In genomic region chr2:84051883-84052331, GRCm38 (mm10) we compare ENCODE assay signal across 12 mouse cellular contexts.
DNase-seq lines count a peak whose midpoint lies in the region; ATAC-seq and TF ChIP-seq lines count a peak whose summit lies in the region.
"Had no signal": no experiment of that assay in that cellular context is flagged by ENCODE, and none has a peak within 500 bp of the region (broad histone marks: within the 10 kb centered on the region; RNA-seq: fewer than 3 reads in every experiment).

No protein-coding gene starts in this region.

- TF ChIP-seq CTCF in intestine, postnatal 0 days (IDR thresholded peaks at IDR 0.05; ENCODE audit: low read depth) = no peak

- no peak overlapping the region for H3K4me3 ChIP-seq in intestine, embryonic 15.5 days (replicated peaks)
- no peak overlapping the region for H3K4me3 ChIP-seq in intestine, postnatal 0 days (ENCODE audit: low read depth, low read length)
- 0 out of 2 replicates have a peak overlapping the region, but pooled peaks have one; percentile 19 for H3K4me3 ChIP-seq in liver, embryonic 16.5 days (ENCODE audit: low read depth, low read length)
- H3K4me3 ChIP-seq: forebrain, embryonic 15.5 days had no signal

- H3K36me3 ChIP-seq in intestine, embryonic 15.5 days = no peaks in the 10 kb centered on the region
- no peaks in the 10 kb centered on the region for H3K36me3 ChIP-seq in intestine, postnatal 0 days (ENCODE audit: control insufficient read depth, insufficient read depth)
- no peaks in the 10 kb centered on the region for H3K36me3 ChIP-seq in liver, embryonic 16.5 days (ENCODE audit: control insufficient read depth, insufficient read depth)
- H3K36me3 ChIP-seq: forebrain, embryonic 15.5 days had no signal

- 27% methylated on average over 3 of the region's 3 CpGs for WGBS in intestine, embryonic 15.5 days
- WGBS in intestine, postnatal 0 days = 33% methylated on average over 3 of the region's 3 CpGs
- WGBS in liver, embryonic 16.5 days (ENCODE audit: insufficient replicate concordance) = 15% methylated on average over 3 of the region's 3 CpGs

- H3K4me2 ChIP-seq in intestine, embryonic 15.5 days (replicated peaks) = no peak overlapping the region
- H3K4me2 ChIP-seq in intestine, postnatal 0 days (replicated peaks; ENCODE audit: low read depth) = no peak overlapping the region
- peak overlapping the region; percentile 59 for H3K4me2 ChIP-seq in liver, embryonic 16.5 days (ENCODE audit: low read depth, low read length)
- H3K4me2 ChIP-seq: forebrain, embryonic 15.5 days had no signal

- H3K27ac ChIP-seq in intestine, embryonic 15.5 days = no peak overlapping the region
- H3K27ac ChIP-seq in intestine, postnatal 0 days (ENCODE audit: low read depth, low read length) = no peak overlapping the region
- H3K27ac ChIP-seq in liver, embryonic 16.5 days (ENCODE audit: low read length) = peak overlapping the region; percentile 98
- H3K27ac ChIP-seq: forebrain, embryonic 15.5 days had no signal

- ATAC-seq in intestine, embryonic 15.5 days = peak; percentile 80; the same call in 1 of the 2 replicates
- no peak for ATAC-seq in intestine, postnatal 0 days
- ATAC-seq in liver, embryonic 16.5 days (ENCODE audit: low read depth) = peak; percentile 97
- ATAC-seq: forebrain, embryonic 15.5 days had no signal

- H3K9ac ChIP-seq in intestine, embryonic 15.5 days = no peak overlapping the region
- no peak overlapping the region for H3K9ac ChIP-seq in intestine, postnatal 0 days (ENCODE audit: low read depth, low read length)
- peak overlapping the region; percentile 47 for H3K9ac ChIP-seq in liver, embryonic 16.5 days (ENCODE audit: low read depth, low read length)
- H3K9ac ChIP-seq: forebrain, embryonic 15.5 days had no signal

- DNase-seq in MEL-GATA-1-ER (ENCODE audit: extremely low read depth, low read depth) = peak; percentile 94
- peak; percentile 92 for DNase-seq in c-Kit-positive CD71-positive TER-119-positive erythroid progenitor cells, embryonic 14.5 days (ENCODE audit: low spot score)
- no peak for DNase-seq in adrenal gland, postnatal 36 days
- no peak for DNase-seq in thymus, postnatal 0 days (ENCODE audit: low spot score)
- DNase-seq: cerebellum, postnatal 10 days; heart, postnatal 4 days; right cerebral cortex, postnatal 25 days; thymus, postnatal 14 days had no signal

- no peaks in the 10 kb centered on the region for H3K27me3 ChIP-seq in intestine, embryonic 15.5 days (replicated peaks)
- H3K27me3 ChIP-seq in intestine, postnatal 0 days (replicated peaks; ENCODE audit: control insufficient read depth, insufficient read depth, low read length) = no peaks in the 10 kb centered on the region
- H3K27me3 ChIP-seq in liver, embryonic 16.5 days (ENCODE audit: control insufficient read depth, insufficient read depth, low read depth, low read length) = no peaks in the 10 kb centered on the region
- H3K27me3 ChIP-seq: forebrain, embryonic 15.5 days had no signal

- no peaks in the 10 kb centered on the region for H3K4me1 ChIP-seq in intestine, embryonic 15.5 days (replicated peaks)
- no peaks in the 10 kb centered on the region for H3K4me1 ChIP-seq in intestine, postnatal 0 days (replicated peaks; ENCODE audit: control insufficient read depth, insufficient read depth, low read length)
- H3K4me1 ChIP-seq in liver, embryonic 16.5 days (ENCODE audit: control insufficient read depth, low read depth, low read length) = peaks cover 18% of the 10 kb centered on the region
- H3K4me1 ChIP-seq: forebrain, embryonic 15.5 days had no signal

- no peaks in the 10 kb centered on the region for H3K9me3 ChIP-seq in intestine, embryonic 15.5 days
- H3K9me3 ChIP-seq in intestine, postnatal 0 days (ENCODE audit: control insufficient read depth) = no peaks in the 10 kb centered on the region
- H3K9me3 ChIP-seq in liver, embryonic 16.5 days (replicated peaks; ENCODE audit: control insufficient read depth, low read length) = no peaks in the 10 kb centered on the region
- H3K9me3 ChIP-seq: forebrain, embryonic 15.5 days had no signal

Comparison
In these comparisons a context has a peak if more than half of its experiments do, and no peak if none do; other contexts are left out.
1. DNase-seq: peak in MEL-GATA-1-ER (single experiment) and c-Kit-positive CD71-positive TER-119-positive erythroid progenitor cells, embryonic 14.5 days (single experiment); none in adrenal gland, postnatal 36 days (0 of 2) and thymus, postnatal 0 days (single experiment).